Mouse (Mus musculus): Measurements from ENCODE around the gene Ms4a4c. TPM values are rescaled to one million over a fixed set of nuclear protein-coding genes. Genes with fewer than 3 reads are reported as not detected.

The Ms4a4c gene
- polyA plus RNA-seq (2012; rRNA removed; ENCODE audit: low replicate concordance), result 4.0 and 6.8 TPM in 2 replicates

DNA sequence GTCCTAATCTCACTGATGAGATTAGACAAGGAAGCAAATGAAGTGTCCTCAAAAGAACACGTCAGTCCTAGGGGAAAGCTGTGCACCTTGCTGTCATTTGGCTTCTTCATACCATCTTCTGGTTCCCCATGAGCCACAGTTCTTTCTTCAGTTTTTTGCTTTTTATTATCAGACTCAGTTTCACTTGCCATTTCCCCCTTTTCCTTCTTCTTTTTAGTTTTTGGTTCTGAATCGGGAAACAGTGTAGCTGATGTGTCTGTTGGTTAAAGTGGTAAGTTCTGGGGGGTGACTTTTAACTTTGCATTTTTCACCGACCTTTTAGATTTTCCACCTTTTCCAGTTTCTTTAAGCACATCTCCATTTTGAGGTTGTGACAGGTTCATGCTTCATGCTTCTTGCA, at the start of gene Ms4a4c:
Gene Ms4a4c, plus strand, starts transcription at position 244 of the 400 bp plus-strand sequence.

DNA sequence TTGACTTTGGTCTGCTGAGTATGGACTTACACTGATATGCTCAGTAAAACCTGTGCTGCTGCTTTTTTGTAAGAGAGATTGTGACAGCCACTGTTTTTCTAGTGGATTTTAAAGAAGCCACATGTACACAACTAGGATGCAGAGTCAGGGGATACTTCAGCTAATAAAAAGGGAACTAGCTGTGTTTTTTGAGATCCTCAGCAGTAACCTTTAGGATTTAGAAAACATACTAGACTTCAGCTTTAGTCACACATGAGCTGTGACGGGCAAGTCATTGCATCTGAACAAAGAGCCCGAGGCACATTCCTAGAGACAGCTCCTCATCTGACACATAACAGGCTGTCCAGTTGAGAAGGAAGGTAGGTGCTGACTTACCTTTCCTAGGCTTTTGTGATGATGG, 29.3 kb upstream of the Ms4a4c start, which contains the start of gene Ms4a4a:
Gene Ms4a4a, plus strand, starts transcription at position 251 of the 400 bp plus-strand sequence.

DNA sequence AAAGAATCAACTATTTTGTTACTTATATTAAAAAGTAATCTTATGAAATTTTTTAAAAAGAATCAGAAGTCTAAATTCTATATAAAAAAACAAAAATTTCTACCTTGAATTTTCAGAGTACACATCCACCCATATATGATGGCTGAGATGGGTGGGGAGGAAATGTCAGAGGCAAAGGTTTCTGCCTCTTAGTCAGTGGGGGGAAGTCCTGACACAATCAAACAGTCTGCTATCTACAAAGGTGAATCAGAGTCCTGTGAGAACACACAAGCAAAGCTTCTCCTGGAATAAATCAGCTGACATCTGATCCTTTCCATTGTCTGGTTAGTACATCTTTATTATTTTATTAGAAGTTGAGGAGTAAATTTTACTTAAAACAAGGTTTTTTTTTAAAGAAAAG, 38.8 kb downstream of the Ms4a4c start, which contains the start of gene Ms4a4b:
Gene Ms4a4b, plus strand, starts transcription at position 216 of the 400 bp plus-strand sequence.

DNA sequence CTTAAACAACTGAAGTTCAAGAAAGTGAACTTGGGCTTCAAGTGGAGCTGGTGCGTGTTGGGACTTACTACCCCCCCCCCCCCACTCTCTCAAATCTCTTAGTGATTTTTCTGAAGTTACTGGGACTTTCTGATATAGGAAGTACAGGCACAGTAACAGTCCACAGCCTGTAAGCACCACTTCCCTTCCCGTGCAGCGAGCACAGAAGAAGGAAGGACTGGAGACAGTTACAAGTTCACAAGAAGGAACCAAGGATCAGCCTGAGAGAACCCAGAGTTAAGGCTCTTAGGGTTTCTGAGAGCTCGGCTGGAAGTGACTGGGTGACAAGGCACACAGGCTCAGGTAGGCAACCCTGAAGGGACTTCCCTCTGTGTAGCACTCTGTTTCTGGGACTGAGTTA, 64.6 kb downstream of the Ms4a4c start, which contains the start of gene Ms4a6c:
Gene Ms4a6c, plus strand, starts transcription at position 152 of the 400 bp plus-strand sequence.

Other genes with a start within 250 kb of the Ms4a4c start
- gene 1700025F22Rik, start 239.4 kb upstream of the Ms4a4c start, polyA plus RNA-seq (2012; rRNA removed; ENCODE audit: low replicate concordance), result not detected in 2 replicates
- gene Ms4a13, start 208.0 kb upstream of the Ms4a4c start, polyA plus RNA-seq (2012; rRNA removed; ENCODE audit: low replicate concordance), result not detected in 2 replicates
- gene Ms4a12, start 172.3 kb upstream of the Ms4a4c start, polyA plus RNA-seq (2012; rRNA removed; ENCODE audit: low replicate concordance), result not detected in 2 replicates
- gene Ms4a1, start 138.5 kb upstream of the Ms4a4c start, polyA plus RNA-seq (2012; rRNA removed; ENCODE audit: low replicate concordance), result 7.6 and 12.1 TPM in 2 replicates
- gene Ms4a5, start 120.9 kb upstream of the Ms4a4c start, polyA plus RNA-seq (2012; rRNA removed; ENCODE audit: low replicate concordance), result not detected in 2 replicates
- 0.35 and 1.4 TPM in 2 replicates for gene Ms4a14, start 90.3 kb upstream of the Ms4a4c start, polyA plus RNA-seq (2012; rRNA removed; ENCODE audit: low replicate concordance)
- 2.6 and 8.1 TPM in 2 replicates for gene Ms4a7, start 68.6 kb upstream of the Ms4a4c start, polyA plus RNA-seq (2012; rRNA removed; ENCODE audit: low replicate concordance)
- 0.97 and 2.4 TPM in 2 replicates for gene Ms4a4a, start 29.2 kb upstream of the Ms4a4c start, polyA plus RNA-seq (2012; rRNA removed; ENCODE audit: low replicate concordance)
- 46.1 and 93.0 TPM in 2 replicates for gene Ms4a4b, start 38.8 kb downstream of the Ms4a4c start, polyA plus RNA-seq (2012; rRNA removed; ENCODE audit: low replicate concordance)
- gene Ms4a6c, start 64.6 kb downstream of the Ms4a4c start, polyA plus RNA-seq (2012; rRNA removed; ENCODE audit: low replicate concordance), result 6.0 and 14.4 TPM in 2 replicates
- 13.1 and 23.7 TPM in 2 replicates for gene Gm8369, start 81.2 kb downstream of the Ms4a4c start, polyA plus RNA-seq (2012; rRNA removed; ENCODE audit: low replicate concordance)
- gene Ms4a6b, start 111.7 kb downstream of the Ms4a4c start, polyA plus RNA-seq (2012; rRNA removed; ENCODE audit: low replicate concordance), result 22.9 and 41.2 TPM in 2 replicates
- 23.9 and 37.1 TPM in 2 replicates for gene Ms4a4d, start 132.0 kb downstream of the Ms4a4c start, polyA plus RNA-seq (2012; rRNA removed; ENCODE audit: low replicate concordance)
- gene Ms4a6d, start 200.1 kb downstream of the Ms4a4c start, polyA plus RNA-seq (2012; rRNA removed; ENCODE audit: low replicate concordance), result 5.1 and 17.1 TPM in 2 replicates
- 0.13 and 0.46 TPM in 2 replicates for gene Ms4a2, start 218.9 kb downstream of the Ms4a4c start, polyA plus RNA-seq (2012; rRNA removed; ENCODE audit: low replicate concordance)
- not detected in 2 replicates for gene Ms4a3, start 236.1 kb downstream of the Ms4a4c start, polyA plus RNA-seq (2012; rRNA removed; ENCODE audit: low replicate concordance)